Mouse (Mus musculus): ENCODE measurements around the gene Cdrt4. TPM values are rescaled to one million over a fixed set of nuclear protein-coding genes. Genes with fewer than 3 reads are reported as not detected.
A peak's percentile ranks its signal among the peaks of the same experiment; 100 is the strongest.

Gene Cdrt4
- total RNA-seq, 2 experiments from 2014 or later, result not detected

GRCm38 (mm10) chr11:62990150-62990685 is 39.2 kb downstream of the Cdrt4 start:
- intact Hi-C loops (cut with DNase I), result no loop called here

GRCm38 (mm10) chr11:62990811-62991210 is 39.8 kb downstream of the Cdrt4 start:
- no peak for DNase-seq (ENCODE audit: low spot score in 2 of 2)
- intact Hi-C loops (cut with DNase I), result no loop called here

More at GRCm38 (mm10) chr11:62990150-62990685, 39.2 kb downstream of the Cdrt4 start:
- no peak for DNase-seq (ENCODE audit: low spot score in 2 of 2)

- no peak for DNase-seq (ENCODE audit: low spot score in 2 of 2)
- intact Hi-C loops (cut with DNase I), result no loop called here
These were observed 41.7 kb downstream of the Cdrt4 start for GRCm38 (mm10) chr11:62992545-62993242.

- intact Hi-C loops (cut with DNase I), result loop anchor here (5.0 kb wide), 1 partner anchor 137 kb away; no protein-coding TSS in a partner anchor
- no peak for DNase-seq (ENCODE audit: low spot score in 2 of 2)
These were observed 44.2 kb downstream of the Cdrt4 start for GRCm38 (mm10) chr11:62995066-62995754.

GRCm38 (mm10) chr11:62995755-62996521 is 44.9 kb downstream of the Cdrt4 start:
- no peak for DNase-seq (ENCODE audit: low spot score in 2 of 2)
- intact Hi-C loops (cut with DNase I), result loop anchor here (5.0 kb wide), 1 partner anchor 136 kb away; no protein-coding TSS in a partner anchor

GRCm38 (mm10) chr11:62996522-62996898 is 45.5 kb downstream of the Cdrt4 start:
- no peak for DNase-seq (ENCODE audit: low spot score in 2 of 2)
- intact Hi-C loops (cut with DNase I), result loop anchor here (5.0 kb wide), 1 partner anchor 136 kb away; no protein-coding TSS in a partner anchor

- intact Hi-C loops (cut with DNase I), result loop anchor here (5.0 kb wide), 1 partner anchor 135 kb away; no protein-coding TSS in a partner anchor
- no peak for DNase-seq (ENCODE audit: low spot score in 2 of 2)
These were observed 46.2 kb downstream of the Cdrt4 start for GRCm38 (mm10) chr11:62997039-62997717.

GRCm38 (mm10) chr11:62997718-62998281 is 46.8 kb downstream of the Cdrt4 start:
- peak; percentile 20 to 44 for DNase-seq (ENCODE audit: low spot score in 2 of 2)
- intact Hi-C loops (cut with DNase I), result loop anchor here (5.0 kb wide), 1 partner anchor 135 kb away; no protein-coding TSS in a partner anchor

- no peak for DNase-seq (ENCODE audit: low spot score in 2 of 2)
- intact Hi-C loops (cut with DNase I), result no loop called here
These were observed 49.1 kb downstream of the Cdrt4 start for GRCm38 (mm10) chr11:63000126-63000525.

GRCm38 (mm10) chr11:63004617-63005016 is 53.6 kb downstream of the Cdrt4 start:
- DNase-seq (ENCODE audit: low spot score in 2 of 2), result peak in 1 of 2 experiments; percentile 38
- intact Hi-C loops (cut with DNase I), result no loop called here

- no peak for DNase-seq (ENCODE audit: low spot score in 2 of 2)
- intact Hi-C loops (cut with DNase I), result no loop called here
These were observed 56.4 kb downstream of the Cdrt4 start for GRCm38 (mm10) chr11:63007376-63007775.

- intact Hi-C loops (cut with DNase I), result no loop called here
- no peak for DNase-seq (ENCODE audit: low spot score in 2 of 2)
These were observed 57.0 kb downstream of the Cdrt4 start for GRCm38 (mm10) chr11:63008004-63008403.

- no peak for DNase-seq (ENCODE audit: low spot score in 2 of 2)
- intact Hi-C loops (cut with DNase I), result no loop called here
These were observed 58.8 kb downstream of the Cdrt4 start for GRCm38 (mm10) chr11:63009761-63010160.

GRCm38 (mm10) chr11:63017327-63018082 is 66.5 kb downstream of the Cdrt4 start:
- intact Hi-C loops (cut with DNase I), result loop anchor here (5.0 kb wide), 1 partner anchor 115 kb away; no protein-coding TSS in a partner anchor
- no peak for DNase-seq (ENCODE audit: low spot score in 2 of 2)

- intact Hi-C loops (cut with DNase I), result loop anchor here (5.0 kb wide), 1 partner anchor 114 kb away; no protein-coding TSS in a partner anchor
- peak in 1 of 2 experiments; percentile 55 for DNase-seq (ENCODE audit: low spot score in 2 of 2)
These were observed 67.2 kb downstream of the Cdrt4 start for GRCm38 (mm10) chr11:63018083-63018622.

- intact Hi-C loops (cut with DNase I), result no loop called here
- peak in 1 of 2 experiments; percentile 19 for DNase-seq (ENCODE audit: low spot score in 2 of 2)
These were observed 69.6 kb downstream of the Cdrt4 start for GRCm38 (mm10) chr11:63020633-63021032.

- intact Hi-C loops (cut with DNase I), result no loop called here
- no peak for DNase-seq (ENCODE audit: low spot score in 2 of 2)
These were observed 70.3 kb downstream of the Cdrt4 start for GRCm38 (mm10) chr11:63021141-63021806.
